Mouse (Mus musculus): ENCODE results near the gene Tmem208. TPM values are rescaled to one million over a fixed set of nuclear protein-coding genes. Genes with fewer than 3 reads are reported as not detected.
A peak's percentile ranks its signal among the peaks of the same experiment; 100 is the strongest.

The Tmem208 gene
- polyA plus RNA-seq, 1 experiment from 2014 or later: 88.6 TPM

- H3K36me3 ChIP-seq (ENCODE audit: control insufficient read depth, insufficient read depth, low read length): peaks cover 57% of the 10 kb centered on the region
Observed at GRCm38 (mm10) chr8:105299962-105300361, 26.2 kb upstream of the Tmem208 start.

GRCm38 (mm10) chr8:105303396-105303795, 22.8 kb upstream of the Tmem208 start:
- no peak for ATAC-seq (ENCODE audit: insufficient number of reproducible peaks, insufficient read depth, low FRiP score, low read depth)
- Histone ChIP-seq H3K4me3 (ENCODE audit: control insufficient read depth in 1 of 2, insufficient read depth in 1 of 2, low read depth in 1 of 2, low read length in 2 of 2) (no peak overlapping the region), H3K9me3 (ENCODE audit: control insufficient read depth, low read length) (no peaks in the 10 kb centered on the region), H3K27me3 (ENCODE audit: control insufficient read depth, insufficient read depth, low read length) (no peaks in the 10 kb centered on the region), H3K4me2 (ENCODE audit: low read length) (no peak overlapping the region), H3K4me1 (ENCODE audit: control insufficient read depth in 2 of 2, insufficient read depth in 2 of 2, low read length in 2 of 2) (peaks cover 29 to 38% of the 10 kb centered on the region in 2 experiments), H3K9ac (ENCODE audit: low read length) (no peak overlapping the region), H3K36me3 (ENCODE audit: control insufficient read depth, insufficient read depth, low read length) (peaks cover 75% of the 10 kb centered on the region), H3K27ac (replicated peaks in 1 of 2; ENCODE audit: control insufficient read depth in 1 of 2, insufficient read depth in 1 of 2, low read depth in 2 of 2, low read length in 2 of 2) (peak overlapping the region in 1 of 2 experiments; percentile 30; a peak in 1 of 4 replicates)
- 73% methylated on average over 8 of the region's 8 CpGs for WGBS

More at GRCm38 (mm10) chr8:105299962-105300361, 26.2 kb upstream of the Tmem208 start:
- Histone ChIP-seq H3K27me3 (ENCODE audit: control insufficient read depth, insufficient read depth, low read length) (no peaks in the 10 kb centered on the region), H3K9me3 (ENCODE audit: control insufficient read depth, low read length) (no peaks in the 10 kb centered on the region), H3K4me2 (ENCODE audit: low read length) (no peak overlapping the region), H3K9ac (ENCODE audit: low read length) (no peak overlapping the region), H3K4me3 (ENCODE audit: control insufficient read depth in 1 of 2, insufficient read depth in 1 of 2, low read depth in 1 of 2, low read length in 2 of 2) (no peak overlapping the region), H3K27ac (replicated peaks in 1 of 2; ENCODE audit: control insufficient read depth in 1 of 2, insufficient read depth in 1 of 2, low read depth in 2 of 2, low read length in 2 of 2) (no peak overlapping the region), H3K4me1 (ENCODE audit: control insufficient read depth in 2 of 2, insufficient read depth in 2 of 2, low read length in 2 of 2) (peaks cover 21 to 33% of the 10 kb centered on the region in 2 experiments)
- no peak for ATAC-seq (ENCODE audit: insufficient number of reproducible peaks, insufficient read depth, low FRiP score, low read depth)
- WGBS: 93% methylated on average over 8 of the region's 8 CpGs

GRCm38 (mm10) chr8:105303874-105304273, 22.3 kb upstream of the Tmem208 start:
- Histone ChIP-seq H3K4me2 (ENCODE audit: low read length) (no peak overlapping the region), H3K9ac (ENCODE audit: low read length) (no peak overlapping the region), H3K27me3 (ENCODE audit: control insufficient read depth, insufficient read depth, low read length) (no peaks in the 10 kb centered on the region), H3K9me3 (ENCODE audit: control insufficient read depth, low read length) (no peaks in the 10 kb centered on the region), H3K4me1 (ENCODE audit: control insufficient read depth in 2 of 2, insufficient read depth in 2 of 2, low read length in 2 of 2) (peaks cover 24 to 34% of the 10 kb centered on the region in 2 experiments), H3K27ac (replicated peaks in 1 of 2; ENCODE audit: control insufficient read depth in 1 of 2, insufficient read depth in 1 of 2, low read depth in 2 of 2, low read length in 2 of 2) (peak overlapping the region; percentile 30 to 39; a peak in 3 of 4 replicates), H3K36me3 (ENCODE audit: control insufficient read depth, insufficient read depth, low read length) (peaks cover 76% of the 10 kb centered on the region), H3K4me3 (ENCODE audit: control insufficient read depth in 1 of 2, insufficient read depth in 1 of 2, low read depth in 1 of 2, low read length in 2 of 2) (no peak overlapping the region)
- no peak for ATAC-seq (ENCODE audit: insufficient number of reproducible peaks, insufficient read depth, low FRiP score, low read depth)
- WGBS: 51% methylated on average over 9 of the region's 9 CpGs

DNA sequence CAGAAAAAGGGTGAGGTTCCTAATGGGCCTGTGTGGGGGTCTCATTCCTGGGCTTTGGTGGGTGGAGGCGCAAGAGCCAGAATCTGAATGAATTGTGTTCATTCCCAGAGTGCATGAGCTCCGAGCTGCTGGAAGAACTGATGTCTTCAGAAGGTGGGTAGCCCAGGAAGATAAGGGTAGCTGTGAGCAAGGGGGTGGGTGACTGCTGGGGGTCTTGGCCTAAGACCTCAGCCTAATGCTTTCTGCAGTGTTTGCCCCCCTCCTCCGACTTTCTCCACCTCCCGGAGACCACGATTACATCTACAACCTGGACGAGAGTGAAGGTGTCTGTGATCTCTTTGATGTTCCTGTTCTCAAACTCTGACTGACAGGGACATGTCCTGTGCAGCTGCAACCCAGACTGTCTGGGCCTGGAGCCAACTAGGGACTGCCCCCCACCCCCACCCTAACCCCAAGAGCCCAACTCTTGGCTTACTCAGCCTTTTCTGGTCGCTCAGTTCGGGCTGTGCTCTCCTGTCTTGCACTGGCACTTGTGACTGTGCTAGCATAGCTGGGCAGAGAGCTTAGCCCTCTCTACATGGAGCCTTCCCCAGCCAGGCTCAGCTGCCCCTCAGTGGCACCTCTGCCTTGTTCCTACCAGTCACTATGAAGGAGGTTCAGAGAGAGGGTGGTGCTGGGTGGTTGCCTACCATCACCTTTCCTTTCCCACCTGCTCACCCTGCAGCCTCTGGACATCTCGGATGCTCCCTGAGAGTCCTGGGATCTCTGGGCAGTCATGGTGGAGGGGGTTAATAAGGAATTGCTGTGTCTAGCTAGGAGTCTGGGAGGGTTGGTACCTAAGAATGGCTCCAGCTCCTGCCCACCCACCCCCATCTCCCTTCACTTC, 21.6 kb upstream of the Tmem208 start:
- peak overlapping the region in 1 of 2 experiments; percentile 39; a peak in 3 of 4 replicates for H3K27ac ChIP-seq (replicated peaks in 1 of 2; ENCODE audit: control insufficient read depth in 1 of 2, insufficient read depth in 1 of 2, low read depth in 2 of 2, low read length in 2 of 2)
- no peak overlapping the region for H3K4me3 ChIP-seq (ENCODE audit: control insufficient read depth in 1 of 2, insufficient read depth in 1 of 2, low read depth in 1 of 2, low read length in 2 of 2)
- peak; percentile 11; the same call in 1 of the 2 replicates for ATAC-seq (ENCODE audit: insufficient number of reproducible peaks, insufficient read depth, low FRiP score, low read depth)
- 41% methylated on average over 9 of the region's 9 CpGs for whole genome bisulfite sequencing
- peaks cover 78% of the 10 kb centered on the region for H3K36me3 ChIP-seq (ENCODE audit: control insufficient read depth, insufficient read depth, low read length)
- no peaks in the 10 kb centered on the region for H3K9me3 ChIP-seq (ENCODE audit: control insufficient read depth, low read length)
- peaks cover 23 to 31% of the 10 kb centered on the region in 2 experiments for H3K4me1 ChIP-seq (ENCODE audit: control insufficient read depth in 2 of 2, insufficient read depth in 2 of 2, low read length in 2 of 2)
- H3K9ac ChIP-seq (ENCODE audit: low read length): peak overlapping the region; percentile 74
- H3K27me3 ChIP-seq (ENCODE audit: control insufficient read depth, insufficient read depth, low read length): no peaks in the 10 kb centered on the region
- H3K4me2 ChIP-seq (ENCODE audit: low read length): no peak overlapping the region

DNA sequence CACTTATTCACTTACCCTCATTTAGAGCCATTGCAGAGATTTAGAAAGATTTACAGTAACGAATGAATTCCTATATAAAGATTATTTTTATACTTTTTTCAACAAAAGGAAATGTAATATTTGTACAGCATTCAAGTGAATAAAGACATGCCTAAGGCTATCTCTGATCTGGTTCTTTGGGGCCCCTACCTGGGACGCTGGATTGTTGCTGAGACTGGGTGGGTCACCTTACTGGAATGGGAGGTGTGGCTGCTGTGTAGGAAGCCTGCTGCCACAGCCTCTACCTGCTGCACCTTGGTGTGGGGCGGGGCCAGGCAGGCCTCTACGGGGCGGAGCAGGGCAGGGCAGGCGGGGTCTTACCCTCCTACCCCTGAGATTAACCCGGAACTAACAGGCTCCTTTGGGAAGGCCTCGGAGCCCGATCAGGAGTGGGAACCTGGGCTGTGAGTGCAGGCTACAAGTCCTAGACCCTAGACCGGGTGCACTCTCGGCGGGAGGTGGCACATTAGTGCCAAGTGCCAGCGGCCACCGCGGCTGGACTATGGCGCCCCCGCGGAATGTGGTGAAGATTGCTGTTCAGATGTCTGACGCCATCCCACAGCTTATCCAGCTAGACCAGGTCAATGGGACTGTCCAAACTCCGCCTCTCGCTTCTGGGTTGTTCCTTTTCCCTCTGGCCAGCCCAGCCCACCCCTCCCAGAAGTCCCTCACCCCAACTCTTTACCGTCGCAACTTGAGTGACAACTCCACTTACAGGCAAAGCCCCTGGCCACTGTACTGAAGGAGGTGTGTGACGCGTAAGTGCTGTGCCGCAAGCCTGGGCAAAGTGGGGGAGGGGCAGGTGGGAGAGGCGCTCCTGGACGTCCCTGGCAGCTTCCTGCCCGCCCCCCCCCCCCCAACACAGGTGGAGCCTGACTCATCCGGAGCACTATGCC, 20.7 kb upstream of the Tmem208 start, which contains the start of gene Elmo3:
Gene Elmo3 (plus strand): TSS at position 391 of the 935 bp plus-strand sequence.
- Histone ChIP-seq H3K4me1 (ENCODE audit: control insufficient read depth in 2 of 2, insufficient read depth in 2 of 2, low read length in 2 of 2) (peaks cover 23 to 31% of the 10 kb centered on the region in 2 experiments), H3K27ac (replicated peaks in 1 of 2; ENCODE audit: control insufficient read depth in 1 of 2, insufficient read depth in 1 of 2, low read depth in 2 of 2, low read length in 2 of 2) (peak within 1 kb of the TSS; percentile 53 to 66), H3K27me3 (ENCODE audit: control insufficient read depth, insufficient read depth, low read length) (no peaks in the 10 kb centered on the region), H3K9ac (ENCODE audit: low read length) (peak within 1 kb of the TSS; percentile 74), H3K9me3 (ENCODE audit: control insufficient read depth, low read length) (no peaks in the 10 kb centered on the region), H3K4me3 (ENCODE audit: control insufficient read depth in 1 of 2, insufficient read depth in 1 of 2, low read depth in 1 of 2, low read length in 2 of 2) (peak within 1 kb of the TSS; percentile 38 to 46), H3K4me2 (ENCODE audit: low read length) (peak within 1 kb of the TSS; percentile 83), H3K36me3 (ENCODE audit: control insufficient read depth, insufficient read depth, low read length) (peaks cover 75% of the 10 kb centered on the region)
- WGBS: 5% methylated on average over 29 of the region's 30 CpGs
- ATAC-seq (ENCODE audit: insufficient number of reproducible peaks, insufficient read depth, low FRiP score, low read depth): peak; percentile 41

DNA sequence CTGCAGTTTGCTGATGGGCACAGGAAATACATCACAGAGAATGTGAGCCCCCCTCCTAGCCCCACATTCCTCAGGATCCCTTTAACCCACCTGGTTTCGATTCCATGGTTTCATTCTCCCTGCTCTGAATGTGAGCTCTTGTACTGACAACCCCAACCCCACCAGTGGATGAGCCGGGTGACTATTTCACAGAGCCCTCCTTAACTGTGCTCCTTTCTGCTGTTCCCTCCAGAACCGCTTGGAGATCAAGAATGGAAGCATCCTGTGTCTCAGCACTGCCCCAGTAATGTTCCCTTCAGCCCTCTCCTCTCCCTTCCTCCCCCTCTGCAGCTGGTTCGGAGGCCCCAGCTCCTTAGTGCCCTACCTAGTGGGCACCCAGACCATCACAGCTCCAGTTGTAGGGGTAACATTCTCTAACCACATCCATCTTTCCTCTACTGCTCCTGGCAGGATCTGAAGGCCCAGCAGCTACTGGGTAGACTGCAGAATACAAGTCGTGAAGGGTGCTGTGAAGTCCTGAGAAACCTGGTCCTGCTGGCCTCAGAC, 19.9 kb upstream of the Tmem208 start:
- Histone ChIP-seq H3K27me3 (ENCODE audit: control insufficient read depth, insufficient read depth, low read length) (no peaks in the 10 kb centered on the region), H3K27ac (replicated peaks in 1 of 2; ENCODE audit: control insufficient read depth in 1 of 2, insufficient read depth in 1 of 2, low read depth in 2 of 2, low read length in 2 of 2) (peak overlapping the region in 1 of 2 experiments; percentile 66; a peak in 2 of 4 replicates), H3K9ac (ENCODE audit: low read length) (peak overlapping the region; percentile 74), H3K4me1 (ENCODE audit: control insufficient read depth in 2 of 2, insufficient read depth in 2 of 2, low read length in 2 of 2) (peaks cover 23 to 31% of the 10 kb centered on the region in 2 experiments), H3K36me3 (ENCODE audit: control insufficient read depth, insufficient read depth, low read length) (peaks cover 69% of the 10 kb centered on the region), H3K4me3 (ENCODE audit: control insufficient read depth in 1 of 2, insufficient read depth in 1 of 2, low read depth in 1 of 2, low read length in 2 of 2) (peak overlapping the region; percentile 38 to 46), H3K9me3 (ENCODE audit: control insufficient read depth, low read length) (no peaks in the 10 kb centered on the region), H3K4me2 (ENCODE audit: low read length) (peak overlapping the region; percentile 83)
- 46% methylated on average over 5 of the region's 5 CpGs for WGBS
- no peak for ATAC-seq (ENCODE audit: insufficient number of reproducible peaks, insufficient read depth, low FRiP score, low read depth)

- Histone ChIP-seq H3K27ac (replicated peaks in 1 of 2; ENCODE audit: control insufficient read depth in 1 of 2, insufficient read depth in 1 of 2, low read depth in 2 of 2, low read length in 2 of 2) (no peak overlapping the region), H3K4me1 (ENCODE audit: control insufficient read depth in 2 of 2, insufficient read depth in 2 of 2, low read length in 2 of 2) (peaks cover 23 to 31% of the 10 kb centered on the region in 2 experiments), H3K9me3 (ENCODE audit: control insufficient read depth, low read length) (no peaks in the 10 kb centered on the region), H3K27me3 (ENCODE audit: control insufficient read depth, insufficient read depth, low read length) (no peaks in the 10 kb centered on the region), H3K36me3 (ENCODE audit: control insufficient read depth, insufficient read depth, low read length) (peaks cover 69% of the 10 kb centered on the region), H3K4me3 (ENCODE audit: control insufficient read depth in 1 of 2, insufficient read depth in 1 of 2, low read depth in 1 of 2, low read length in 2 of 2) (no peak overlapping the region), H3K4me2 (ENCODE audit: low read length) (no peak overlapping the region), H3K9ac (ENCODE audit: low read length) (no peak overlapping the region)
- 89% methylated on average over 13 of the region's 13 CpGs for WGBS
- ATAC-seq (ENCODE audit: insufficient number of reproducible peaks, insufficient read depth, low FRiP score, low read depth): no peak
Observed at GRCm38 (mm10) chr8:105307670-105308069, 18.5 kb upstream of the Tmem208 start.
